ENCODE assay signal across 26 mouse cellular contexts in the genomic region with DNA sequence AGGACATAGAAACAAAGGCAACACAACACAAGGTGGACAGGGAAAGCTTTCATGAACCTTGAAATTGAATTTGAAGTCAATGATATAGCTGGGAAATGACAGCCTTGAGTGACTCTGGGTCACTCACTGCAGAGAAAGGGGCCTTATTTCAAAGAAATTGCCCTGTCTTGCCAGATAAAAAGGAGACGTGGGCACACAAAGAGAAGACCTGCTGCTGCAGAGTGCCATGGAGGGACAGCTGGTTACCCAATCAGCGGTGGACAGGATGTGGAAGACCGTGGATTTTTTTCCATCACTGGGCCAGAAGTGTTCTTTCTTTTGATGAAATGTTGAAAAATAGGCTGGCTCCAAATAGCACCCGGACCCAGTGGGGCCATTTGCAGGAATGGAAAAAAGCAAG.
"Had no signal": no experiment of that assay in that cellular context is flagged by ENCODE, and none has a peak within 500 bp of the region (broad histone marks: within the 10 kb centered on the region; RNA-seq: fewer than 3 reads in every experiment).

No protein-coding gene starts in this region.

- H3K36me3 ChIP-seq: heart, embryonic 10.5 days; heart, embryonic 12.5 days; intestine, embryonic 15.5 days; limb, embryonic 10.5 days; limb, embryonic 12.5 days; liver, embryonic 13.5 days; liver, embryonic 15.5 days had no signal

- H3K4me3 ChIP-seq: gastrocnemius, adult 2 months; heart, embryonic 10.5 days; heart, embryonic 12.5 days; intestine, embryonic 15.5 days; layer of hippocampus, adult 2 months; left cerebral cortex, adult 2 months; limb, embryonic 10.5 days; limb, embryonic 12.5 days; liver, embryonic 13.5 days; liver, embryonic 15.5 days had no signal

- H3K4me2 ChIP-seq: heart, embryonic 12.5 days; hindbrain, embryonic 14.5 days; intestine, embryonic 15.5 days; limb, embryonic 12.5 days; liver, embryonic 11.5 days; liver, embryonic 13.5 days; liver, embryonic 15.5 days had no signal

- ATAC-seq: hindbrain, embryonic 16.5 days; inflammation-experienced regulatory T-cells, adult 6 months; intestine, embryonic 15.5 days; intestine, postnatal 0 days had no signal

- H3K27ac ChIP-seq: gastrocnemius, adult 2 months; heart, embryonic 10.5 days; hindbrain, embryonic 14.5 days; intestine, embryonic 15.5 days; layer of hippocampus, adult 2 months; left cerebral cortex, adult 2 months; limb, embryonic 10.5 days; limb, embryonic 12.5 days; liver, embryonic 13.5 days; liver, embryonic 15.5 days had no signal

- H3K4me1 ChIP-seq: heart, embryonic 10.5 days; heart, embryonic 12.5 days; intestine, embryonic 15.5 days; limb, embryonic 10.5 days; limb, embryonic 12.5 days; liver, embryonic 13.5 days; liver, embryonic 15.5 days had no signal

- H3K27me3 ChIP-seq: heart, embryonic 12.5 days; intestine, embryonic 15.5 days; limb, embryonic 12.5 days; liver, embryonic 13.5 days; liver, embryonic 15.5 days had no signal

- DNase-seq: gastrocnemius, adult 2 months; gastrocnemius, postnatal 10 days; gastrocnemius, postnatal 25 days; heart, adult 18-20 months; heart, postnatal 10 days; heart, postnatal 4 days; kidney, adult 18-20 months; kidney, adult 8-10 months; kidney, postnatal 10 days; kidney, postnatal 25 days; kidney, postnatal 4 days; liver; liver, embryonic 13.5 days had no signal

- H3K9ac ChIP-seq: heart, embryonic 12.5 days; hindbrain, embryonic 14.5 days; intestine, embryonic 15.5 days; limb, embryonic 12.5 days; liver, embryonic 13.5 days; liver, embryonic 15.5 days had no signal

- H3K9me3 ChIP-seq: heart, embryonic 10.5 days; heart, embryonic 12.5 days; intestine, embryonic 15.5 days; limb, embryonic 10.5 days; limb, embryonic 12.5 days; liver, embryonic 13.5 days; liver, embryonic 15.5 days had no signal
